Mouse (Mus musculus) activated CD4-positive, CD25-positive, alpha-beta regulatory T cell (primary cell): ENCODE results near the gene 1700020A23Rik. TPM values are rescaled to one million over a fixed set of nuclear protein-coding genes. Genes with fewer than 3 reads are reported as not detected.

Experiments used
- polyA plus RNA-seq, 2 experiments: library from polyadenylated mRNA; unstranded; fragments of 100-300 nt; shearing (Covaris generic); gene quantifications; one replicate each; pipeline ENCODE4 v1.2.1; 2017

Gene 1700020A23Rik
- polyA plus RNA-seq = not detected

DNA sequence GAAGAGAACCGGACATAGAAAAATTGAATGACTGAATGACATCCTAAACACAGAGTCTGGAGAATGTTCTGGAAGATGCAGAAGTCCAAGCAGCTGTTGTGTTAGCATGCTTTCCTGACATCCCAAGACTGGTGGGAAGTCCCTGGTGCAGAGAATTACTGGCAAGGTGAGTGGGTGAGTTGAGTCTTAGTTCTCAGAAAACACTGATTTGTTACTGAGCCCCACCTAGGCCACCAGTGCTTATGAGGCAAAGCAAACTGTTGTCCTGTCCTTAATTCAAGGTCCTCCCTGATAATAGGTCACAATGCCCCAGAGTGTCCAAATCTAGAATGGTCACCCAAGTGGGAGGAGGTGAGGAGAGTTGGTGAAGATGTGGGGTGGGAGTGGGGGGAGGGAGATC lies at the start of gene 1700020A23Rik, which contains the start of gene Gm28372:
Gene 1700020A23Rik (plus strand): TSS at position 321 of the 400 bp plus-strand sequence.
Gene Gm28372 (plus strand): TSS at position 301 of the 400 bp plus-strand sequence.

DNA sequence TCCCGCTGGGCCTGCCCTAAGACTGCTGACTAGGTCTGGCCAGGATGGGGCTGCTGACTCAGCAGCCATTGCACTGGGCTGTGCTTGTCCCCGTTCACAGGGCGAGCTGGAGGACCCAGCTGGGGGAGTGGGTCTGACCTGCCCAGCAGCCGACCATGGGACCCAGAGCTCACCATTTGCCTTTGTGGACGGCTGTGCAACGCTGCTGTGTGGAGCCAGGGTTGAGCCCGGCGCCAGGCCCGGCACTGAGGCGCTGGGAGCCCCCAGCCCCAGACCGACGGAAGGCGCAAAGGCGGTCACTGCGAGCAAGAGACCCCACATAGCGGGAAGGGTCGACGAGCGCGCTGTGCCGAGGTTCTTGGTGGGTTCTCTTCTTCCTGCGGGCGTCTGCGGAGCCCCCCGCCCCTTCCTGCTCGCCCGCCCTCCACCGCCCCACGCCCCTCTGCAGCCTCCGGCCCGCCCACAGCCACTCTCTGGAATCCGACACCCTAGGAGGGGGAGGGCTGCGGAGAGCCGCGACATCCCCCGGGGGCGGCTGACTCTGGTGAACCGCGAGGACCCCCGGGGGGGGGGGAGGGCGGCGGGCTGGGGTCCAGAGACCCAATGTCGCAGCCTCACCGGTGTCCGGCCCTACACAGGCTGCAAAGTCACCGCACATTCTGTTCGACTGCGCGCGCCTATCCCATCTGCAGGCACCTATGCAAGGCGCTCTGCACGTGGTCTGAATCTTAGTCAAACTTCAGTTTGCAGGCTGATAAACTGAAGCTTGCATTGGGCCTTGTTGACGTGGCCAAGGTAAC lies 7.7 kb upstream of the 1700020A23Rik start, which contains the start of gene Cpxm1:
Gene Cpxm1 (minus strand): TSS at position 389 of the 800 bp plus-strand sequence.

DNA sequence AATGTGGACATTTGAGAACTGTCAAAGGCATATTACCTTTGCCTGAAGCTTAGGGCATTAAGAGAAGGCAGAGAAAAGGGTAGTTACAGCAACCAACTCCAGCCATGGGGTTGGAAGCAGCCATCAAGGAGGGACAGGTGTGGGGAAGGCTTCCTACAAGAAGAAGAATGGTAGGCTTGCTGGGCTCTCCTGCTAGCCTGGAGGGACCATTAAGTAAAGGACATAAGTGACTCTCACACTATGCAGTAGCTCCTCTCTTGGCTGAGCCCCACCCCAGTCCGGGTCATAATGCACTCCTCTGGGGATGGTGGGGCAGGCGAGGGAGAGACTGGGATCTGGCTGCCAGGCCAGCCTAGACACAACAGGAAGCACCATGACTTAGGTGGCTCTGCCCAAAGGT lies 1.1 kb downstream of the 1700020A23Rik start, which contains the start of gene Tmem239:
Gene Tmem239 (plus strand): TSS at position 301 of the 400 bp plus-strand sequence.

DNA sequence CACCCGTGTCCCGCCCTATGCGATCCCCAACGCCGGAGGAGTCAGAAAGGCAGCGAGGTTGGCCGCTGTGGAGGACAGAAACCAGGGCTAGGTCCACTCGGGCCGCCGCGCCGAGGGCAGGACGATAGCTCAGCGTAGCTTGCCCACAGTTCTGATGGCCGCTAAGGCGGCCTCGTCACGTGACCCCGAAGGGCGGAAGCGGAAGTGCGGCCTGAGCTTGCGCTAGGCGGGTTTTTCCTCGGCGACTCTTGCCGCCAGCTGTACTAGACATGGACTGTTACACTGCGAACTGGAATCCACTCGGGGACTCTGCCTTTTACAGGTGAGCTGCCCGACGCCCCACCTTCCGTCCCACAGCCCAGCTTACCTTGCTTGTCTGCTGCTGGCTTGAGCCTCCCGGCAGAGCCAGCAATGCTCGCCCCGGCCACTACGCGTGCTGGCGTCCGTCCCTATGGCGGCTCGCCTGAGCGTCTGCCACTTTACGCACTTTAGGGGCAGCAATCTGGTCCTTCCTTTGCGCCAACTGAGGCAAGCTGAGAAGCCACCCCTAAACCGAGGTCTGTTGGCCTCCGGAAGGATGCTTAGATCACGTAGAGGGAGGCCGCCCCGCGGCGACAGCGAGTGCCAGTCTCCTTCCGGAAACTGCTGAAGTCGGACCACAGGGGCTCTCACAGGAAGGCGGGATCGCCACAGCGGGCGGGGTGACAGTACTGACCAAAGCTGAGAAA lies 19.2 kb downstream of the 1700020A23Rik start, which contains the start of the genes Vps16 and Pced1a:
Gene Vps16 (plus strand): TSS at position 214 of the 728 bp plus-strand sequence.
Gene Pced1a (minus strand): TSS at position 576 of the 728 bp plus-strand sequence.

DNA sequence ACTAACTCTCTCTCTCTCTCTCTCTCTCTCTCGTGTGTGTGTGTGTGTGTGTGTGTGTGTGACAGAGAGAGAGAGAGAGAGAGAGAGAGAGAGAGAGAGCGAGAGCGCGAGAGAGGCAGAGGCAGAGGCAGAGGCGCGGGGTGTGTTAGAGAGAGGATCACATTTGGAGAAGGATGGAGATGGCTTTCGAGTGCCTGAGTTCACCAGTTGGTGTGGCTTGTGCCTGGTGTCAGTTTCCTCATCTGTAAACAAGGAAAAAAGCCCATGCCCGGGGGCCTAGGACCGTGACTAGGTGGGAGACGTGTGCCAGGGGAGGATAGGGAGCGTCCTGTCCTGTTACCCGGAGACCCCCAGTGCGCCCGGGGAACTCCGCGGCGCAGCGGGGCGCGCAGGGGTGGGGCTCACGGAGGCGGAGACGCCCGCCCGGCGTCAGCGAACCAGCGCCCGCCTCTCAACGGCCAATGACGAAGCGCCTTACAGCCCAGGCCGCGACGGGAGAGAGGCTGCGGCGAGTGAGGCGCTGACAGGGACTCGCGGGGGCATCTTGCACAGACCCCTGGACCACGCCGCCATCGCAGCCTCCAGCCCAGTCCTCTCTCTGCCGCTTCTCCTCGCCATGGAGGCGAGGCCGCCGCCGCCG lies 44.9 kb downstream of the 1700020A23Rik start, which contains the start of gene Ptpra:
Gene Ptpra (plus strand): TSS at position 485 of the 640 bp plus-strand sequence.

Other genes starting within 250 kb of the 1700020A23Rik start
- gene Snrpb, start 225.9 kb upstream of the 1700020A23Rik start, polyA plus RNA-seq = 100 to 1,000 TPM; 377 to 503 TPM
- under 1 TPM in 1 of 2 experiments, not detected in 1; 0.18 TPM for gene Tmc2, start 210.1 kb upstream of the 1700020A23Rik start, polyA plus RNA-seq
- 100 to 1,000 TPM; 161 to 317 TPM for gene Nop56, start 130.8 kb upstream of the 1700020A23Rik start, polyA plus RNA-seq
- gene Idh3b, start 120.7 kb upstream of the 1700020A23Rik start, polyA plus RNA-seq = 100 to 1,000 TPM; 173 TPM
- not detected for gene Ebf4, start 110.1 kb upstream of the 1700020A23Rik start, polyA plus RNA-seq
- under 1 TPM; 0.27 to 0.35 TPM for gene Cpxm1, start 7.7 kb upstream of the 1700020A23Rik start, polyA plus RNA-seq
- under 1 TPM in 1 of 2 experiments, not detected in 1; 0.12 TPM for gene Gm28372, start within 50 bp of the 1700020A23Rik start, polyA plus RNA-seq
- under 1 TPM in 1 of 2 experiments, not detected in 1; 0.29 TPM for gene Tmem239, start 1.2 kb downstream of the 1700020A23Rik start, polyA plus RNA-seq
- 100 to 1,000 TPM; 196 to 225 TPM for gene Vps16, start 19.1 kb downstream of the 1700020A23Rik start, polyA plus RNA-seq
- gene Pced1a, start 19.4 kb downstream of the 1700020A23Rik start, polyA plus RNA-seq = 10 to 100 TPM; 15.0 to 23.6 TPM
- 100 to 1,000 TPM; 138 to 167 TPM for gene Ptpra, start 45.0 kb downstream of the 1700020A23Rik start, polyA plus RNA-seq
- 100 to 1,000 TPM in 1 of 2 experiments, 10 to 100 TPM in 1; 94.7 to 134 TPM for gene Mrps26, start 158.5 kb downstream of the 1700020A23Rik start, polyA plus RNA-seq
- not detected for gene Oxt, start 170.9 kb downstream of the 1700020A23Rik start, polyA plus RNA-seq
- not detected for gene Avp, start 177.3 kb downstream of the 1700020A23Rik start, polyA plus RNA-seq
- gene Fastkd5, start 224.8 kb downstream of the 1700020A23Rik start, polyA plus RNA-seq = 10 to 100 TPM; 14.2 to 17.2 TPM
- gene Ubox5, start 224.8 kb downstream of the 1700020A23Rik start, polyA plus RNA-seq = 10 to 100 TPM in 1 of 2 experiments, 1 to 10 TPM in 1; 10.0 to 10.9 TPM
- gene Lzts3, start 237.5 kb downstream of the 1700020A23Rik start, polyA plus RNA-seq = under 1 TPM; 0.37 to 0.71 TPM